Mouse (Mus musculus): ENCODE results near the gene Sctr. TPM values are rescaled to one million over a fixed set of nuclear protein-coding genes. Genes with fewer than 3 reads are reported as not detected.
"Not testable (repeated sequence)": the region's sequence is repeated elsewhere in the genome, so short reads cannot be mapped to it uniquely, and the experiment has no call there.

The Sctr gene
- polyA plus RNA-seq, 1 experiment from 2014 or later: 0.75 TPM

GRCm38 (mm10) chr1:120074931-120075330 lies 68.2 kb downstream of the Sctr start:
- H3K4me2 ChIP-seq: no peak overlapping the region
- no peaks in the 10 kb centered on the region for H3K36me3 ChIP-seq (replicated peaks)
- WGBS: 83% methylated on average over 4 of the region's 4 CpGs
- H3K4me1 ChIP-seq: peaks cover 15% of the 10 kb centered on the region
- no peak overlapping the region for H3K9ac ChIP-seq
- no peak for ATAC-seq (replicated peaks)
- no peaks in the 10 kb centered on the region for H3K9me3 ChIP-seq
- H3K27me3 ChIP-seq (replicated peaks): peaks cover 28% of the 10 kb centered on the region
- H3K27ac ChIP-seq: no peak overlapping the region
- no peak overlapping the region for H3K4me3 ChIP-seq

GRCm38 (mm10) chr1:120075507-120075906 lies 68.8 kb downstream of the Sctr start:
- Histone ChIP-seq H3K36me3 (replicated peaks) (no peaks in the 10 kb centered on the region), H3K4me2 (no peak overlapping the region), H3K27me3 (replicated peaks) (peaks cover 28% of the 10 kb centered on the region), H3K27ac (no peak overlapping the region), H3K4me3 (no peak overlapping the region), H3K9me3 (no peaks in the 10 kb centered on the region), H3K4me1 (peaks cover 15% of the 10 kb centered on the region), H3K9ac (no peak overlapping the region)
- no peak for ATAC-seq (replicated peaks)
- 76% methylated on average over 5 of the region's 5 CpGs for WGBS

GRCm38 (mm10) chr1:120077746-120078410 lies 71.2 kb downstream of the Sctr start:
- Histone ChIP-seq H3K9me3 (no peaks in the 10 kb centered on the region), H3K27ac (no peak overlapping the region), H3K9ac (no peak overlapping the region), H3K4me3 (no peak overlapping the region), H3K27me3 (replicated peaks) (peaks cover 15% of the 10 kb centered on the region), H3K4me1 (peaks cover 14% of the 10 kb centered on the region), H3K4me2 (no peak overlapping the region), H3K36me3 (replicated peaks) (no peaks in the 10 kb centered on the region)
- 14% methylated on average over 9 of the region's 9 CpGs for WGBS
- no peak for ATAC-seq (replicated peaks)

DNA sequence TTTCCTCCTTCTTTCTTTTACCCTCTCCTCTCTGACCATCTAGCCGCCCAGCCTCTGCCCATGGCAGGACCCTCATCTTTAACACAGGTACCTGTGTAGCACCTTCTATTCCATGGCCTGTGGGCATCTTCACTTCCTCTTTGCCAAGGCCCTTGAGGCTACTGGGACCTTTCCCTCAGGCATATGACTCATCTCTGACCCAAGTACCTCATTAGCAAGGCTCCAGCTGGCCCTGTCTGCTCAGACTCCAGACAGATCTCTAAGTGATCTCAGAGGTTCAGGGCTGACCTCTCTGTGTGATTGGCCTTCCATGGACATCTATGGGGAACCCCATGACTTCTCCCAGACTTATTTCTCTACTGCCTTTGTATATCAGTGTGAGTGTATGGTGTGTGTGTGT lies 73.9 kb downstream of the Sctr start:
- Histone ChIP-seq H3K4me3 (no peak overlapping the region), H3K4me2 (no peak overlapping the region), H3K27ac (no peak overlapping the region), H3K4me1 (no peaks in the 10 kb centered on the region), H3K27me3 (replicated peaks) (no peaks in the 10 kb centered on the region), H3K9me3 (no peaks in the 10 kb centered on the region), H3K36me3 (replicated peaks) (no peaks in the 10 kb centered on the region), H3K9ac (no peak overlapping the region)
- WGBS: 100% methylated on average over 1 of the region's 1 CpGs
- no peak for ATAC-seq (replicated peaks)

DNA sequence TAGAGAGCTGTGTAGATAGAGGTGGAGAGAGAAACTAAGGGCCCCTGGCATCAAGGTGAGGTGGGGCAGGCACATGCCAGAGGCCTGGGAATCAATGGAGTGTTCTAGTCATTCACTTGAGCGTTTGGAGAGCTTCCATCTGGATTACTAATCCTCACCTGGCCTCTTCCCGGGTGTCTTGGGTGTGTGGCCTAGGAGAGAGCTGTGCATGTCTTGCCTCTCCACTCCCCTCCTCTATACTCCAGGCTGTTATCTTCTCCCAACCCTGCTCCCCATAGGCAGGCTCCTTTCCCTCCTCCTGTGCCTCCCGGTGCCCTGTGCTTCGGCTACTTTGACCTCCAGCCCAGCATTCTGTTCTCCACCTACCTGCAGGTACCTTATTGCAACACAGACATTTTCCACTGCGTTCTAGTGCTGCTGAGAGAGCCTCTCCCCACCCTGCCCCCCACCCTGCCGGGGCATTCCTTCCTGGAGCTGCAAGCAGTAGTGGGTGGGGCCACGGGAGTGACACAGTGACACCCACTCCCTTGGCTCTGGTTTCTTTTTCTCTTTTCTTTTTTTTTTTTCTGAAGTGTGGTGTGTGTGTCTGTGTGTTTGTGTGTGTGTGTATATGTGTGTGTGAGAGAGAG lies 76.4 kb downstream of the Sctr start:
- H3K27ac ChIP-seq: no peak overlapping the region
- H3K4me1 ChIP-seq: no peaks in the 10 kb centered on the region
- no peak for ATAC-seq (replicated peaks)
- no peak overlapping the region for H3K9ac ChIP-seq
- H3K9me3 ChIP-seq: no peaks in the 10 kb centered on the region
- H3K4me3 ChIP-seq: no peak overlapping the region
- 54% methylated on average over 7 of the region's 7 CpGs for WGBS
- no peak overlapping the region for H3K4me2 ChIP-seq
- no peaks in the 10 kb centered on the region for H3K27me3 ChIP-seq (replicated peaks)
- H3K36me3 ChIP-seq (replicated peaks): no peaks in the 10 kb centered on the region

DNA sequence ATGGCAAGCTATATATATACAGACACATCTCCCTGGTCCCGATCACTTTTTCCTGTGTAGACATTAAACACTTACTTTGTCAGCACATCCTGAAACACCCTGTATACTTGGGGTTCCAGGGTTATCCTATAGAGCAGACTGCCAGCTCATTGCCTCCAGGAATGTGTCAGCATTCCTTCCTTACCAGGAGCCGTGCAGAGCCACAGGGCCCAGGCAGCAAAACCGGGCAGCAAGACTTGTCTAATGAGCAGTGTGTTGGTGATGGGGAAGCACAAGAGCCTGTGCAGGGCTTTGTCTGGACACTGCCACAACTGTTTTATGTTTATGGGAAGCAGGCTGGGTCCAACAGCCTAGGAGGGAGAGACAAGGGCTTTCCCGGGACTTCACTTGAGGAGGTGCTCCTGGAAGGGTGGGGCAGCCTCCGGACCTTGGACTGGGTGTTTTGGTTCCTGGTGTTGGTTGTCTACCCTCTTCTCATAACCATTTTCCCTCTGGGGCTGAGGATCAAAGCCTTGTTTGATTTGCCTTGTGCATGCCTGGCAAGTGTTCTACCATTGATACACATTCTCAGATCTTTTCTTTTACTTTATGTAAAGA lies 77.3 kb downstream of the Sctr start:
- no peaks in the 10 kb centered on the region for H3K4me1 ChIP-seq
- H3K9me3 ChIP-seq: no peaks in the 10 kb centered on the region
- H3K4me3 ChIP-seq: no peak overlapping the region
- 67% methylated on average over 5 of the region's 5 CpGs for WGBS
- H3K4me2 ChIP-seq: no peak overlapping the region
- H3K27me3 ChIP-seq (replicated peaks): no peaks in the 10 kb centered on the region
- no peaks in the 10 kb centered on the region for H3K36me3 ChIP-seq (replicated peaks)
- ATAC-seq (replicated peaks): no peak
- H3K27ac ChIP-seq: no peak overlapping the region
- no peak overlapping the region for H3K9ac ChIP-seq

- Histone ChIP-seq H3K27ac (no peak overlapping the region), H3K36me3 (replicated peaks) (no peaks in the 10 kb centered on the region), H3K4me1 (no peaks in the 10 kb centered on the region), H3K4me3 (no peak overlapping the region), H3K9ac (no peak overlapping the region), H3K9me3 (no peaks in the 10 kb centered on the region), H3K4me2 (no peak overlapping the region), H3K27me3 (replicated peaks) (no peaks in the 10 kb centered on the region)
- ATAC-seq (replicated peaks): no peak
- WGBS: 72% methylated on average over 3 of the region's 3 CpGs
Measured at GRCm38 (mm10) chr1:120085696-120086095, 79.0 kb downstream of the Sctr start.

DNA sequence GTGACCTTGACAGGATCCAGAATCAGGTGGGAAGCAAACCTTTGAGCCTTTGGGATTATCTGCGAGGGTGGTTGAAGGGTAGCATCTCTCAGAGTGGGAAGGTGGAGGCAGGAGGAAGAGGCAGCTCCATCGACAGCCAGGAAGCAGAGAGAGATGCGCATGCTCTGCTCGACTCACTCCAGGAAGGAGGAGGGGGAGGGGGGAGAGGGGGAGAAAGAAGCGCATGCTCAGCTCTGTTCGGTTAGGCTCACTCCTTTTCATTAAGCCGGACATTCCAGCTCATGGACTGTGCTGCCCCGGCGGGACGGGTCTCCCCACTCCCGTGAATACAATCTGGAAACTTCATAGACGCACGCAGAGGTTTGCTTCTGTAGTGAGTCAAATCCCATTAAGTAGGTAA lies 80.0 kb downstream of the Sctr start:
- no peak overlapping the region for H3K9ac ChIP-seq
- no peaks in the 10 kb centered on the region for H3K9me3 ChIP-seq
- H3K4me3 ChIP-seq: no peak overlapping the region
- WGBS: 50% methylated on average over 13 of the region's 13 CpGs
- H3K27me3 ChIP-seq (replicated peaks): no peaks in the 10 kb centered on the region
- H3K27ac ChIP-seq: no peak overlapping the region
- H3K36me3 ChIP-seq (replicated peaks): no peaks in the 10 kb centered on the region
- H3K4me2 ChIP-seq: no peak overlapping the region
- no peaks in the 10 kb centered on the region for H3K4me1 ChIP-seq
- no peak for ATAC-seq (replicated peaks)

DNA sequence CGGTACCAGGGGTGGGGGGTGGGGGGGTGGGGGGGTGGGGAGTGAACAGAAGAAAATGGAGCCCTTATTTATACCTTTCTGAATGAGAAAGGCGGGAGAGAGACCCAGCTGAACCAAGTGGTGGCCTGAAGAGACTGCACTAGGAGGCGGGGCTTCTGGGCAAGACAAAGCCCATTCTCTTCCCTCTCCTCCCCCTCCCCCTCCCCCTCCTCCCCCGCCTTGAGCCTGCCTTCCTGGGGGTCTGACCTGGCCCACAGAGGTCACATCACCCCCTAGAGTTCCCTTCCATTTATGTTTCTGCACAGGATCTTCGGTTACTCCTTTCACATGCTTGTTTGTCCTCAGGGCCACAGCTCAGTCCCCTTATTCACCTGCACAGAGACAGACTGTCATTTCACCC lies 82.5 kb downstream of the Sctr start:
- Histone ChIP-seq H3K4me3 (no peak overlapping the region), H3K27me3 (replicated peaks) (no peaks in the 10 kb centered on the region), H3K9ac (no peak overlapping the region), H3K36me3 (replicated peaks) (no peaks in the 10 kb centered on the region), H3K4me1 (no peaks in the 10 kb centered on the region), H3K27ac (no peak overlapping the region), H3K4me2 (no peak overlapping the region), H3K9me3 (no peaks in the 10 kb centered on the region; the same call in 1 of the 2 replicates)
- no peak for ATAC-seq (replicated peaks)
- 18% methylated on average over 4 of the region's 5 CpGs for WGBS

DNA sequence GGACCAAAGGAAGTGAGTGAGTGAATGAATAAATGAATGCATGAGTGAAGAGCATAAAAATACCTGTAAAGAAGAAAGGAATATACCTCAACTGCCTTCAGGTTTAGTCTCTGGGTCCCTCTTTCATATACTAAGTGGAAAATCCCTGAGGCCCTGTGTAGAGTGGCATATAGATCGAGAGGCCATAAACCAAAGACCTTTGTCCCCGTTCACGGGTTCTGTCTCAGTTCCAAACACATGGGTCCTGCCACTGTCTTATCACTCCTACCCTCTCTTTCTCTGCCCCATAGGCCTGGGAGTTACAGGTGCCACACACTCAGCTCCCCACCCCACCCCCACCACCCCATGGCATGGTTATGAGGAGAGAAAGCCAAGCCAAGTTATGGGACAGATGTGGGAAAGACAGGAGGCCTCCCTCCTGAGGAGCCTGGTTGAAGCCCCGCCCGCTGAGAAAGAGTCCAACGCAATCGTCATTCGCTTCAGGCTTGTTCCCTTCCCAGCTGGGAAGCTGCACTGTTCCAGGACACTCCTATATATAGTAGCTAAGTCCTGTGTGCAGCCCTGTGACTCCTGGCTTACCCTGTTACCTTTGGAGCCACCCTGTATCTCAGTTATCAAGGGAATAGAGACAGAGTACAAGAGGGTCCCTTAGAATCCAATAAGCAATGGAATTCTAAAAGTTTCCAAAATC lies 84.3 kb downstream of the Sctr start:
- H3K4me1 ChIP-seq: no peaks in the 10 kb centered on the region
- no peaks in the 10 kb centered on the region for H3K27me3 ChIP-seq (replicated peaks)
- H3K9me3 ChIP-seq: no peaks in the 10 kb centered on the region; the same call in 1 of the 2 replicates
- WGBS: 83% methylated on average over 8 of the region's 8 CpGs
- no peak overlapping the region for H3K9ac ChIP-seq
- H3K4me3 ChIP-seq: no peak overlapping the region
- H3K36me3 ChIP-seq (replicated peaks): no peaks in the 10 kb centered on the region
- ATAC-seq (replicated peaks): no peak
- H3K4me2 ChIP-seq: no peak overlapping the region
- no peak overlapping the region for H3K27ac ChIP-seq

GRCm38 (mm10) chr1:120093482-120094134 lies 86.9 kb downstream of the Sctr start:
- H3K27ac ChIP-seq; H3K27me3 ChIP-seq (replicated peaks); H3K9ac ChIP-seq; H3K4me1 ChIP-seq; ATAC-seq (replicated peaks); H3K4me3 ChIP-seq; H3K9me3 ChIP-seq; H3K36me3 ChIP-seq (replicated peaks); H3K4me2 ChIP-seq: not testable (repeated sequence)
- 53% methylated on average over 11 of the region's 14 CpGs for WGBS

- WGBS: 60% methylated on average over 3 of the region's 3 CpGs
- Histone ChIP-seq H3K36me3 (replicated peaks) (no peaks in the 10 kb centered on the region), H3K9me3 (no peaks in the 10 kb centered on the region; the same call in 1 of the 2 replicates), H3K4me1 (no peaks in the 10 kb centered on the region), H3K9ac (no peak overlapping the region), H3K27me3 (replicated peaks) (no peaks in the 10 kb centered on the region), H3K27ac (no peak overlapping the region), H3K4me2 (no peak overlapping the region), H3K4me3 (no peak overlapping the region)
- ATAC-seq (replicated peaks): no peak
Measured at GRCm38 (mm10) chr1:120094920-120095319, 88.2 kb downstream of the Sctr start.
